Mouse (Mus musculus) cortical plate, adult 2 months (tissue): ENCODE measurements at regions not wholly inside any gene's neighbourhood (a gene's known extent, or its start where the extent isn't known, plus 50 kb on each side); places are given as distances from the start of the nearest gene placed in this dataset.

Experiments
- CTCF ChIP-seq: fragments of 200-500 bp; IDR thresholded peaks from 2 replicates; pipeline ENCODE4 v1.5.1; 2011; ENCODE audit warnings: mild to moderate bottlenecking, control low read depth, low read length; ENCODE audit not compliant: insufficient read depth; ENCODE audit errors: extremely low read depth
- POLR2A ChIP-seq: fragments of 200-500 bp; IDR thresholded peaks from 2 replicates; pipeline ENCODE4 v1.6.1; 2011; ENCODE audit warnings: mild to moderate bottlenecking, low read length, control low read depth; ENCODE audit not compliant: insufficient read depth; ENCODE audit errors: extremely low read depth

- no peak for TF ChIP-seq POLR2A
- no peak for TF ChIP-seq CTCF
These were observed 104.1 kb upstream of the Abca1 start for GRCm38 (mm10) chr4:53263776-53264175.
